Mouse (Mus musculus) bone marrow, adult 2 months (tissue): ENCODE data around the gene Cdh23. TPM values are rescaled to one million over a fixed set of nuclear protein-coding genes. Genes with fewer than 3 reads are reported as not detected.

Experiments
- H3K27ac ChIP-seq: fragments of 200-500 bp; 2 replicates; pipeline ENCODE4 v1.5.1; 2012; ENCODE audit warnings: low read depth, mild to moderate bottlenecking, control low read depth, inconsistent platforms, low read length; ENCODE audit not compliant: control insufficient read depth, poor library complexity, insufficient read depth
- H3K4me1 ChIP-seq: fragments of 200-500 bp; 2 replicates; pipeline ENCODE4 v1.6.1; 2011; ENCODE audit warnings: low read length; ENCODE audit not compliant: control insufficient read depth, insufficient read depth
- H3K4me3 ChIP-seq: fragments of 200-500 bp; replicated peaks from 2 replicates; pipeline ENCODE3; 2011; ENCODE audit warnings: mild to moderate bottlenecking, low read depth, low read length, control low read depth; ENCODE audit not compliant: control insufficient read depth
- CTCF ChIP-seq: fragments of 200-500 bp; IDR thresholded peaks from 2 replicates; pipeline ENCODE4 v1.5.1; 2011; ENCODE audit warnings: low read length, control low read depth; ENCODE audit not compliant: control insufficient read depth, insufficient read depth
- POLR2A ChIP-seq: fragments of 200-500 bp; IDR thresholded peaks from 2 replicates; pipeline ENCODE4 v1.6.1; 2011; ENCODE audit warnings: low read depth, mild to moderate bottlenecking, control low read depth, low read length, borderline replicate concordance; ENCODE audit not compliant: control insufficient read depth
- WGBS: fragments of 180-500 bp; shearing (Covaris S2); methylation state at CpG from one replicate; pipeline ENCODE4 v1.1.7; 2018; 5-methylcytosine and 5-hydroxymethylcytosine counted together
- polyA plus RNA-seq: library from polyadenylated mRNA; stranded (reverse); fragments of >200 nt; gene quantifications from 2 replicates; pipeline ENCODE4 v1.2.4, GENCODE M21; 2011; ENCODE audit warnings: low replicate concordance; ENCODE audit not compliant: missing spikeins, insufficient read depth, insufficient read length

Cdh23 gene
- polyA plus RNA-seq, 1 experiment: 1.8 TPM

DNA sequence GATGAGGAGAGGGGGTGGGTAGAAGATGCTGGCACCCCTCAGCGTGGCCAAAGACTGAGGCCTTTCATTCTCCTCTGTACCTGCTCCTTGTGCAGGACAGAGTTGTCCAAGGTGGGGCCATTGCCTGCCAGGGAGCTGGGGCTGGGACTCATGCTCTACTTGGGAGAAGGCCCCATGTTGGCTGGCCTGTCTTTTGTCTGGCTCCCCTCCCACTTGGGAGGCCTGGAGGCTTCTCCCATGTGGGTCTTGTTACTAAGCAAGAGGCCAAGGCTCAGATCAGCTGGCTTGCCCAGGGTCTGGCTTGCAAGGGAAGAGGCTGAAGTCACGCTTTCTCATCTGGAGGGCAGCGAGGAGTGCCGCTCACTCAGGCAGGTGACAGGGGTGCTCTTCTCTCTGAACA, 338.8 kb downstream of the Cdh23 start:
- Histone ChIP-seq H3K4me1 (peaks cover 7% of the 10 kb centered on the region), H3K27ac (no peak overlapping the region), H3K4me3 (no peak overlapping the region)
- TF ChIP-seq POLR2A (no peak), CTCF (no peak)
- WGBS: 94% methylated on average over 4 of the region's 4 CpGs

DNA sequence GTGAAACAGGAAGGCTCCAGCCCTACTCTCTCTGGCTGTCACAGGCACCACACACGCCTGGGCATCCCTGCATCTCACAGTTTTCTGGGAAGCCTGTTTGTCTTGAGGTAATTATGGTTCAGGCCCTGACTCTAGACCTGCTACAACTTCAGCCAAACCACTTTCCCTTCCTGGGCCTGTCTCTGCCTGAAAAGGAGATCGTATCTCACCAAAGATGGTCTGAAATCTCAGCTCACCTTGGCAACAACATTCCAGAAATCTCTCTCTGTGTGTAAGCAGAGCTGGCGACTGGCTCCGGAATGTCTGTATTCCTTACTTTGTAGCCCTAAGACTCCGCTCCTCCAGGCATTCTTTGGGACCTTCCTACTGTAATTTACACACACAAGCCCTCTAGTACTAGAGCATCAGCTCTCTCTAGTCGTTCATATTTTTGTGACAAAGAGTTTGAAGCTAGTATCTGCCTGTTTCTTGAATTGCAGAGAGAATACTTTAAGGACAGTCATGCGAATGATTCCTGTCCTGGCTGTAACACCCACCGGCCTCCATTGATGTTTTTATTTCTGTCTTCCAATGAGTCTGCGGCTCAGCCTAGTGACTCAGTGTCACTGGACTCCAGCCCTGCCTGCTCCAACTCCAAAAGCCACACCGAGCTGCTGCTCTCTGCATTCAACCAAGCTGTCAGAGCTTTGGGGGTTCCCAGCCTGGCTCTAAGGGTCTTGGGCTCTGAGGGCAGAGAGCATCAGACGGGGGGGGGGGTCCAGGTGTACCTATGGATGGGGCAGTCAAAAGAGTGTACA, 341.2 kb downstream of the Cdh23 start:
- no peak overlapping the region for H3K27ac ChIP-seq
- 85% methylated on average over 11 of the region's 11 CpGs for WGBS
- no peak overlapping the region for H3K4me3 ChIP-seq
- TF ChIP-seq POLR2A: no peak
- no peak for TF ChIP-seq CTCF
- H3K4me1 ChIP-seq: peaks cover 5% of the 10 kb centered on the region; the same call in 1 of the 2 replicates

DNA sequence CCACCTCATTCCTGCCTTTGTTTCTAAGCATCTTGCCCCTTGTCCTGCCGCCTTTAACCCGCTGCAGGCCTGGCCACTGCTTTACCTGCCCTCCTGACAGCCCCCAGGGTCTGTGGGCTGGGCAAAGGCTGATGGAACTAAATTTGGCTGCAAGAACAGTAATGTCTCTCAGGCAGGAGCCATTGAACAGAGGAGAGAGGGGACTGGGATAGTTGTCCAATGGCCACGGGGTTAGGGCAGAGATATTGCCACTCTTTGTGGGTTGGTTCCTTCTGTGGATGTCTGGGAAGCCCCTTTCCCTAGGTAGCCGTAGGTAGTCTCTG, 342.3 kb downstream of the Cdh23 start:
- 93% methylated on average over 4 of the region's 4 CpGs for WGBS
- H3K27ac ChIP-seq: no peak overlapping the region
- TF ChIP-seq CTCF (no peak), POLR2A (no peak)
- H3K4me3 ChIP-seq: no peak overlapping the region
- H3K4me1 ChIP-seq: peaks cover 9% of the 10 kb centered on the region

DNA sequence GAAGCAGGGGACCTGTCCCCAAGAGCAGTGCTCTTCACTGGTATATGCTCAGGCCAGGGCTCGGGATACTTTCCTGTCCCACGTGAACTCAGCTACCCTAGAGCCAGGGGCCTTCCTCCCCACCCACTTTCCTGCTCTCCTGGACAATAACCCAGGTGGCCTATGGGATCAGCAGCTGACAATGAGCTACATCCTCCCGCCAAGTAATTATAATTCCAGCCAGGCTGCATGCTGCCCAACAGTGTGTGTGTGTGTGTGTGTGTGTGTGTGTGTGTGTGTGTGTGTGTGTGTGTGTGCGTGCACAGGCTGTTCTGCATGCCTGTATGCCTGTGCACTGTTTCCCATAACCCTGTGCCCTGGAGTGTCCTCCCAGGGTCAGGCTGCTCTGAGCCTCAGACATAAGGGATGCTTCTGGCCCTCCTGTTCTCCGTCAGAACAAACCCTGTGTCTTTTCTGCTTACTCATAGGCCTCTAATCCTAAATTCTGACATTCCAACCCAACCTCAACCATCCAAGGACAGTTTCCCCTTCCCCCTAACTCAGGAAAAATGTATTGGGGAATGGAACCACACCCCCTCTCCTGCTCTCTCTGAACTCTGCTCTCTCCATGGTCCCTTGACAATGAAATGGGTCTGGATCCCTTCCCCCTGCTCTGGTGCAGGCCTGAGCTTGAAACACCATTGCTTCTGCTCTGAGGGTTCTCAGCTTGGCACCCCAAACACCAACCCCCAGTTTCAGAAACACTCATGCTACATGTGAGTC, 342.9 kb downstream of the Cdh23 start:
- Histone ChIP-seq H3K4me3 (no peak overlapping the region), H3K4me1 (peaks cover 9% of the 10 kb centered on the region), H3K27ac (no peak overlapping the region)
- WGBS: 89% methylated on average over 5 of the region's 5 CpGs
- TF ChIP-seq POLR2A (no peak), CTCF (no peak)

DNA sequence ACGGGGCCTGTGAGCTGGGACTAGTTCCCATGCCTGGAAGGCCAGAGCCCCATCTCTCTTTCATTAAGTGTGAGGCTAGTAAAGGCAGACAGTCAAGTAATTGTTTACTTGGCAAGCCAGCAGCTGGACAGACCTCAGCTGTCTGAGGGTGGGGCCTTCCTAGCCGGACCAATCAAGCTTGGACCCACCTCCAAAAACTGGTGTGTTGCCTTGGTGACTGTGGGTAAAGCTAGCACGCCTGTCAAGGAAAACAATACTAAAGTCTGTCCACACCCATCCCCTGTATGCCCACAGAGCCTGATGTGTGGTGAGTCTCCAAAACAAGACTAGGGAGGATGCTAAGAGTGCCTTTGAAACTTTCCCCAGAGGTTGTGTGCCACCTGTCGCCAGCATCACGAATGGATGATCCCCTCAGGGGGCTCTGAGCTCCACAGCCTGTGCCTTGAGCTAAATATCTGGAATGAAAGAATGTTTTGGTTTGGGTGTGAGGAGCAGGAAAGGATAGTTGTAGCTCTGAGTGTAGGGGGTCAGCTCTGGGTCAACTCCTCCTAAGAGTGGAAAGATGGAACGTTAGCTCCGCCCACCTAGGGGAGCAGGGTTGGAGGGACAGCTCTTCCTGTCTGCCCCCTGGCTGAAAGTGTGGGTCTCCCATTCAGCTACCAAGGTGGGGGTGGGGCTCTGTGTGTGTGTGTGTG, 344.4 kb downstream of the Cdh23 start:
- Histone ChIP-seq H3K4me3 (peak overlapping the region; percentile 38), H3K4me1 (peaks cover 9% of the 10 kb centered on the region), H3K27ac (peak overlapping the region; percentile 69)
- WGBS: 37% methylated on average over 7 of the region's 7 CpGs
- TF ChIP-seq CTCF (no peak), POLR2A (no peak)

DNA sequence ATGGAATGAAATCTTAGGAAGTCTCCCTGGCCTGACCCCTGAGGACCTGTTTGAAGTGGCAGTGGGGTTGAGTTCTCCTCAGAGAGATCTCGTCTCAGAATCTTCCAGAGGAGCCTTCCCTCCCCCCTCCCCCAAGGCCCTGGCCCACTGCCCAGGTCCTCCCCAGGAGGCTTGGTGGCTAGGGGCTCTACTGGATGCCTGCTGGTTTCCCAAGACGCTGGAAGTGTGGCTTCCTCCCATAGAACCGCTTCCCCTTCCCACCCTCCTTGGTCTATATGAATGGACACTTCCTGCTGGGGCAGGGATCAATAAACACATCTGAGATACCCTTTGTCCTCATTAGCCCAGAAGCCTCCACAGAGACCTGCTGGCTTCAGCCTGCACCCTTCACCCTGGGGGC, 345.0 kb downstream of the Cdh23 start:
- 6% methylated on average over 3 of the region's 3 CpGs for WGBS
- H3K27ac ChIP-seq: peak overlapping the region; percentile 69
- peak overlapping the region; percentile 38 for H3K4me3 ChIP-seq
- TF ChIP-seq POLR2A (no peak), CTCF (no peak)
- H3K4me1 ChIP-seq: peaks cover 11% of the 10 kb centered on the region

DNA sequence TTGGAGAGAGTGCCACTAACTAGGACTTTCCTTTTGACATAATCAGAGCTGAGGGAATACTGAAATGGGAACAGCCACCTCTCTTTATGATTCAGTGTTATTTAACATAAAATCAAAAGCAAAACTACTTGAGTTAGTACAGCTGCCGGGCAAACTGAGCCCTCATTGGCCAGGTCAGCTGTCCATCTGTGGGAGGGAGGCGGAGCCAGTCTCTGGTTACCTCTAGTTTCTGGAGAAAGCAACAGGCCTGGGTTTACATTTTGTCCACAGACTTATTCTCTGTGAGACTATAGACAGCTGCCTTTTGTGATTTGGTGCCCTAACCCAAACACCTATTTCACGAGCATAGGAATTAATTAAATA, 345.5 kb downstream of the Cdh23 start:
- peak overlapping the region; percentile 19 for H3K4me3 ChIP-seq
- 7% methylated on average over 3 of the region's 3 CpGs for WGBS

DNA sequence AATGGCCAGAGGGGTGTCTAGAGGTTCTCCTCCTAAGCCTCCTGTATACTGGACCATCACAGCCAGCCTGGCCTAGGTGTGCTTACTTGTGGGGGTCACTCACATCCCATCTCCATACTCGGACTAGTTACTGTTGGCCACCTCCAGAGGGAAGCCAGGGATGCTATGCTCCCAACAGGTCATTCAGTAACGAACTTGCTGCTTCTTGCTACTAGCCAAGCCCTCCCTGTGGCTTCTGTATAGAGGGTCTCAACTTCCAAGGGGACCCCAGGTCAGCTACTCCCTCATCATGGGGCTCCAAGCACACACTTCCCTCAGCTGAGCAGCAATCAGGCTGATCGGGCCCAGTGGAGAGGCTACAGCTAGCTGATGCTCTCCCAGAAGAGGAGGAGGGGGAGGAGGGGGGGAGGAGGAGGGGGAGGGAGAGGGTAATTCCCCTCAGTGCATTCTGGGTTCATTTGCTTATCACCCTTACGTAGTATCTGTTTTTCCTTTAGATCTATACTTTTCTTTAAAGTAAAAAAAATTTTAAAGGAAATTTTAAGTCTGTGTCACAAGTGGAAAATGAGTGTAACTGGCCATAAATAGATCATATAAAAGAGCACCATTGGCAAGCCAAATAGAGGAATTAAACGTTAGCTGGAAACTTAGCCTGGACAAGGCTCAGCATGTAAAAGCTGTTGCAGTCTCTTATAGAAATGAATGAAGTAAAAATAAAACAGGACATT, 346.0 kb downstream of the Cdh23 start:
- TF ChIP-seq CTCF: no peak
- TF ChIP-seq POLR2A: no peak
- 33% methylated on average over 5 of the region's 5 CpGs for WGBS
- Histone ChIP-seq H3K4me1 (peaks cover 13% of the 10 kb centered on the region), H3K27ac (peak overlapping the region; percentile 99), H3K4me3 (peak overlapping the region; percentile 83)

More for the DNA sequence above, 345.5 kb downstream of the Cdh23 start:
- peak overlapping the region; percentile 69 for H3K27ac ChIP-seq
- TF ChIP-seq POLR2A: no peak
- no peak for TF ChIP-seq CTCF
- peaks cover 13% of the 10 kb centered on the region for H3K4me1 ChIP-seq
